9 mouse cellular contexts compared by ENCODE assay signal in genomic region chr9:48910885-48911537, GRCm38 (mm10). TPM values are rescaled to one million over a fixed set of nuclear protein-coding genes. Genes with fewer than 3 reads are reported as not detected.
DNase-seq lines count a peak whose midpoint lies in the region; ATAC-seq lines count a peak whose summit lies in the region.
"Had no signal": no experiment of that assay in that cellular context is flagged by ENCODE, and none has a peak within 500 bp of the region (broad histone marks: within the 10 kb centered on the region; RNA-seq: fewer than 3 reads in every experiment).

TSS of gene Htr3a (minus strand) at chr9:48911099.

- H3K9me3 ChIP-seq in hindbrain, embryonic 13.5 days = no peaks in the 10 kb centered on the region
- H3K9me3 ChIP-seq in midbrain, embryonic 14.5 days (ENCODE audit: control insufficient read depth, low read length) = no peaks in the 10 kb centered on the region

- peak; percentile 79 for ATAC-seq in frontal cortex, adult (ENCODE audit: low TSS enrichment)
- ATAC-seq in hindbrain, embryonic 13.5 days (ENCODE audit: low FRiP score) = peak; percentile 84
- peak; percentile 72; the same call in 1 of the 2 replicates for ATAC-seq in midbrain, embryonic 14.5 days (ENCODE audit: low FRiP score, low TSS enrichment)

- no peaks in the 10 kb centered on the region for H3K36me3 ChIP-seq in hindbrain, embryonic 13.5 days
- no peaks in the 10 kb centered on the region for H3K36me3 ChIP-seq in midbrain, embryonic 14.5 days (ENCODE audit: control insufficient read depth, insufficient read depth, low read length)

- H3K9ac ChIP-seq in hindbrain, embryonic 13.5 days = no peak within 1 kb of the TSS
- H3K9ac ChIP-seq in midbrain, embryonic 14.5 days (replicated peaks; ENCODE audit: low read length) = no peak within 1 kb of the TSS

- peaks cover 15% of the 10 kb centered on the region for H3K4me1 ChIP-seq in hindbrain, embryonic 13.5 days (replicated peaks)
- peaks cover 4% of the 10 kb centered on the region; the same call in 1 of the 2 replicates for H3K4me1 ChIP-seq in midbrain, embryonic 14.5 days (ENCODE audit: control insufficient read depth, insufficient read depth, low read length)
- H3K4me1 ChIP-seq: megakaryocyte, embryonic 14.5 days had no signal

- no peak within 1 kb of the TSS for H3K4me3 ChIP-seq in hindbrain, embryonic 13.5 days
- H3K4me3 ChIP-seq in midbrain, embryonic 14.5 days (replicated peaks; ENCODE audit: low read depth, low read length) = no peak within 1 kb of the TSS
- H3K4me3 ChIP-seq: megakaryocyte, embryonic 14.5 days had no signal

- peaks cover 7% of the 10 kb centered on the region; the same call in 1 of the 2 replicates for H3K27me3 ChIP-seq in hindbrain, embryonic 13.5 days
- H3K27me3 ChIP-seq in midbrain, embryonic 14.5 days (ENCODE audit: control insufficient read depth, insufficient read depth, low read length) = no peaks in the 10 kb centered on the region

- H3K27ac ChIP-seq in hindbrain, embryonic 13.5 days = peak within 1 kb of the TSS; percentile 61
- H3K27ac ChIP-seq in midbrain, embryonic 14.5 days (replicated peaks; ENCODE audit: low read depth, low read length) = peak within 1 kb of the TSS; percentile 20; the same call in 1 of the 2 replicates

- no peak within 1 kb of the TSS for H3K4me2 ChIP-seq in hindbrain, embryonic 13.5 days
- H3K4me2 ChIP-seq in midbrain, embryonic 14.5 days (ENCODE audit: low read length) = no peak within 1 kb of the TSS

- DNase-seq in Muller cell, postnatal 12 days (ENCODE audit: inconsistent ontology term) = peak; percentile 69
- DNase-seq in cerebellum, adult 8-10 months = peak; percentile 60
- DNase-seq in left cerebral cortex, adult 11 months (ENCODE audit: low spot score) = peak; percentile 22
- peak; percentile 81 for DNase-seq in midbrain, embryonic 14.5 days
- peak; percentile 65 for DNase-seq in testis, postnatal 10 days (ENCODE audit: low spot score)
- no peak for DNase-seq in B cell, adult 2 months

- 13% methylated on average over 9 of the region's 9 CpGs for WGBS in hindbrain, embryonic 13.5 days
- WGBS in midbrain, embryonic 14.5 days = 4% methylated on average over 9 of the region's 9 CpGs

RNA-seq across cellular contexts. Expression of gene Htr3a, which starts in this region (rescaled TPM):
- polyA plus RNA-seq in hindbrain, embryonic 13.5 days (2015; fragmentation: Nextera tagmentation; extraction: Ambion mirVana) = 2.6 and 2.9 TPM in 2 replicates
- polyA plus RNA-seq in midbrain, embryonic 14.5 days (2014; fragmentation: Nextera tagmentation; extraction: Ambion mirVana) = 0.63 and 1.0 TPM in 2 replicates

Comparison
In these comparisons a context has a peak if more than half of its experiments do, and no peak if none do; other contexts are left out.
1. DNase-seq: peak in Muller cell, postnatal 12 days (single experiment), cerebellum, adult 8-10 months (single experiment), left cerebral cortex, adult 11 months (single experiment), midbrain, embryonic 14.5 days (single experiment) and testis, postnatal 10 days (single experiment); none in B cell, adult 2 months (0 of 2).
2. Peak in every context shown above with its lines, with median percentiles within 50 percentile points of each other: ATAC-seq.